Mouse (Mus musculus) stomach, postnatal 0 days (tissue): ENCODE measurements around the gene Usp5.

ENCODE experiments used
- CTCF ChIP-seq: IDR thresholded peaks from 2 replicates; pipeline ENCODE4 v1.5.1; 2016; ENCODE audit warnings: antibody characterized with exemption, low read depth, mild to moderate bottlenecking, moderate library complexity
- EP300 ChIP-seq: optimal IDR thresholded peaks from 2 replicates; pipeline ENCODE3; 2016; ENCODE audit warnings: antibody characterized with exemption

DNA sequence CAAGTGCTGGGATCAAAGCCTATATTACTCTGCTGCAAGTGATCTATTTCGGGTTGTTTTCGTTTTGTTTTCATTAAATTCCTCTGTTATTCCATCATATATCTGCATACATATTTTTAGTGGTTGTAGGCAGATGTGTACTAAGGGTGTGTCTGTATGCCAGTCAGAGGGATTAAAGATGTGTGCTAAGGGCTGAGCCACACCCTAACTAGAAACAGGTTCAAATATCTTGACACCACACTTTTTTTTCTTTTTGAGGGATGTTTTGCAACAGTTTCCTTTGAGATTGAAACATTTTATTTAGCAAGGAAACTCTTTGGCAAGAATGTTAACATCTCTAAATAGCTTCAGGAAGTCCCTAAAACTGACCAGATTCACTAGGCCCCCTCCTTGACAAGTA lies 33.1 kb downstream of the Usp5 start:
- TF ChIP-seq CTCF (no peak), EP300 (peak; percentile 72)
